Mouse (Mus musculus): ENCODE measurements around the gene Ncapd3. TPM values are rescaled to one million over a fixed set of nuclear protein-coding genes. Genes with fewer than 3 reads are reported as not detected.

The Ncapd3 gene
- polyA plus RNA-seq, 1 experiment from 2014 or later: 42.3 TPM

- WGBS: 91% methylated on average over 5 of the region's 5 CpGs
- no peaks in the 10 kb centered on the region for H3K27me3 ChIP-seq (ENCODE audit: control insufficient read depth, insufficient read depth, low read length)
- H3K9ac ChIP-seq (replicated peaks; ENCODE audit: low read length): no peak overlapping the region
- no peak for ATAC-seq (replicated peaks; ENCODE audit: insufficient number of reproducible peaks, low FRiP score, low TSS enrichment, low read depth)
- peaks cover 2% of the 10 kb centered on the region for H3K36me3 ChIP-seq (replicated peaks; ENCODE audit: control insufficient read depth, insufficient read depth, low read depth, low read length)
- H3K4me1 ChIP-seq (ENCODE audit: control insufficient read depth, insufficient read depth, low read length): no peaks in the 10 kb centered on the region
- H3K4me3 ChIP-seq (ENCODE audit: low read depth, low read length): no peak overlapping the region
- H3K27ac ChIP-seq (replicated peaks; ENCODE audit: low read depth, low read length): no peak overlapping the region
- no peaks in the 10 kb centered on the region for H3K9me3 ChIP-seq (replicated peaks; ENCODE audit: control insufficient read depth, low read length)
- no peak for DNase-seq (ENCODE audit: low spot score)
- no peak overlapping the region for H3K4me2 ChIP-seq (ENCODE audit: low read depth, low read length)
Observed at GRCm38 (mm10) chr9:27058341-27058740, 28.4 kb downstream of the Ncapd3 start.

DNA sequence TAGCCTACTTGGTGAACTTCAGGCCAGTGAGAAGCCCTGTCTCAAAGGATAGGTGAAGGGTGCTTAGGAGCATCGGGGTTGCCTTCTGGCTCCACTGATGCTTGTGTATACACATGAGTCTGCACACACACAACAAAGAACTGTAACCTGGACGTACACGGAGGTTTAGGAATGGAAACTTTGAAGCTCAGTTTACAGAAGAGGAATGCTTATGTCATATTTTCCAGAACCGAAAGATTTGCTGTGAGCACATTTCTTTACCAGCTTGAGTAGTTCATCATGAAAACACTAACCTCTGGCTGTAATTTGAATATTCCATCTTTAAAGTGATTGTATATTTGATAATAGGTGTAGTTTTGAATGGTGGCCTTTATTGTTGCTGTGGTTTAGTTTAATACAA, 40.9 kb downstream of the Ncapd3 start:
- no peak overlapping the region for H3K4me3 ChIP-seq (ENCODE audit: low read depth, low read length)
- H3K9me3 ChIP-seq (replicated peaks; ENCODE audit: control insufficient read depth, low read length): no peaks in the 10 kb centered on the region
- ATAC-seq (replicated peaks; ENCODE audit: insufficient number of reproducible peaks, low FRiP score, low TSS enrichment, low read depth) (no peak), DNase-seq (ENCODE audit: low spot score) (no peak)
- H3K27me3 ChIP-seq (ENCODE audit: control insufficient read depth, insufficient read depth, low read length): no peaks in the 10 kb centered on the region
- no peak overlapping the region for H3K4me2 ChIP-seq (ENCODE audit: low read depth, low read length)
- H3K27ac ChIP-seq (replicated peaks; ENCODE audit: low read depth, low read length): no peak overlapping the region
- peaks cover 10% of the 10 kb centered on the region for H3K36me3 ChIP-seq (replicated peaks; ENCODE audit: control insufficient read depth, insufficient read depth, low read depth, low read length)
- H3K4me1 ChIP-seq (ENCODE audit: control insufficient read depth, insufficient read depth, low read length): no peaks in the 10 kb centered on the region
- no peak overlapping the region for H3K9ac ChIP-seq (replicated peaks; ENCODE audit: low read length)
- WGBS: 95% methylated on average over 4 of the region's 4 CpGs

DNA sequence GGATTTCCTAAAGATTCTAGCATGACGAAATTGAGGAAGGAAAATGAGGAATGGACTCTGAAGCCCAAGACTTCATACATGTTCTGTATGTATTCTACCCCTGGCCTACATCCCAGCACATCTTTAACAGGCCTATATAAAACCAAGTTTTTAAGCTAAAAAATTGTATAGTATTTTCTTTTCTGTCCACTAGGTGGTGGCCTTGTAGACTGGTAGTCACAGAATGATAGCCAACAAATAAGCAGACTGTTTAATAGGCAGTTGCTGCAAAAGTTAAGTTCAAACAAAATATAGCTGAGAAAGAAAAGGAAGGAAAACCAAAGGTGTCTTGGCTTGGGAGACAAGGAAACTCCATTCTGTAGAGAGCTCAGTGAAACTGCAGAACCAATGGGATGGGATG, 44.7 kb downstream of the Ncapd3 start:
- Histone ChIP-seq H3K4me3 (ENCODE audit: low read depth, low read length) (no peak overlapping the region), H3K4me2 (ENCODE audit: low read depth, low read length) (no peak overlapping the region), H3K36me3 (replicated peaks; ENCODE audit: control insufficient read depth, insufficient read depth, low read depth, low read length) (peaks cover 8% of the 10 kb centered on the region), H3K4me1 (ENCODE audit: control insufficient read depth, insufficient read depth, low read length) (no peaks in the 10 kb centered on the region), H3K9me3 (replicated peaks; ENCODE audit: control insufficient read depth, low read length) (no peaks in the 10 kb centered on the region), H3K27me3 (ENCODE audit: control insufficient read depth, insufficient read depth, low read length) (no peaks in the 10 kb centered on the region), H3K27ac (replicated peaks; ENCODE audit: low read depth, low read length) (no peak overlapping the region), H3K9ac (replicated peaks; ENCODE audit: low read length) (no peak overlapping the region)
- 71% methylated on average over 1 of the region's 1 CpGs for WGBS
- DNase-seq (ENCODE audit: low spot score) (peak; percentile 35), ATAC-seq (replicated peaks; ENCODE audit: insufficient number of reproducible peaks, low FRiP score, low TSS enrichment, low read depth) (no peak)

DNA sequence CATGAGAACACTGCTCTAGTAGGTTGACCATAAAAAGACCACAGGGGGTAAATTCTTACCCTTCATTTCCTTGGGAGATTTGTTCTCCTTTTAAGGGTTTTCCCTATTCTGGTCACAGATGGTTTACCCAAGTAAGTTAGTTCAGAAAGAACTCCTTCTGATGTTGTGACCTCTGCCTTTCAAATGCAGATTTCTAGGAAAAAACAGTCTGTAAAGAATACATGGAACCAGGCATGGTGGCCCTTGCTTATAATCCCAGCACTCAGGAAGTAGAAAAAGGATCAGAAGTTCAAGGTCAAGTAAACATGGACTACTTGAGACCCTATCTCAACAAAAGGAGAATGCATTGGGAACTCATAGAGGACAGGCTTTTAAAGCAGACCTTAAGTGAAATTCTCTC, 45.8 kb downstream of the Ncapd3 start:
- ATAC-seq (replicated peaks; ENCODE audit: insufficient number of reproducible peaks, low FRiP score, low TSS enrichment, low read depth): no peak
- H3K27me3 ChIP-seq (ENCODE audit: control insufficient read depth, insufficient read depth, low read length): no peaks in the 10 kb centered on the region
- H3K9me3 ChIP-seq (replicated peaks; ENCODE audit: control insufficient read depth, low read length): no peaks in the 10 kb centered on the region
- H3K36me3 ChIP-seq (replicated peaks; ENCODE audit: control insufficient read depth, insufficient read depth, low read depth, low read length): no peaks in the 10 kb centered on the region; the same call in none of the 2 replicates
- no peaks in the 10 kb centered on the region for H3K4me1 ChIP-seq (ENCODE audit: control insufficient read depth, insufficient read depth, low read length)
- no peak overlapping the region for H3K27ac ChIP-seq (replicated peaks; ENCODE audit: low read depth, low read length)
- no peak overlapping the region for H3K4me2 ChIP-seq (ENCODE audit: low read depth, low read length)
- no peak for DNase-seq (ENCODE audit: low spot score)
- H3K4me3 ChIP-seq (ENCODE audit: low read depth, low read length): no peak overlapping the region
- no peak overlapping the region for H3K9ac ChIP-seq (replicated peaks; ENCODE audit: low read length)

- Histone ChIP-seq H3K36me3 (replicated peaks; ENCODE audit: control insufficient read depth, insufficient read depth, low read depth, low read length) (peaks cover 5% of the 10 kb centered on the region), H3K4me3 (ENCODE audit: low read depth, low read length) (no peak overlapping the region), H3K9ac (replicated peaks; ENCODE audit: low read length) (no peak overlapping the region), H3K4me1 (ENCODE audit: control insufficient read depth, insufficient read depth, low read length) (no peaks in the 10 kb centered on the region), H3K27me3 (ENCODE audit: control insufficient read depth, insufficient read depth, low read length) (no peaks in the 10 kb centered on the region), H3K27ac (replicated peaks; ENCODE audit: low read depth, low read length) (no peak overlapping the region), H3K4me2 (ENCODE audit: low read depth, low read length) (no peak overlapping the region), H3K9me3 (replicated peaks; ENCODE audit: control insufficient read depth, low read length) (no peaks in the 10 kb centered on the region)
- 91% methylated on average over 5 of the region's 5 CpGs for WGBS
- ATAC-seq (replicated peaks; ENCODE audit: insufficient number of reproducible peaks, low FRiP score, low TSS enrichment, low read depth) (no peak), DNase-seq (ENCODE audit: low spot score) (no peak)
Observed at GRCm38 (mm10) chr9:27086256-27086655, 56.3 kb downstream of the Ncapd3 start.

- WGBS: 90% methylated on average over 3 of the region's 3 CpGs
Observed at GRCm38 (mm10) chr9:27087402-27087801, 57.4 kb downstream of the Ncapd3 start.

GRCm38 (mm10) chr9:27090134-27090533, 60.2 kb downstream of the Ncapd3 start:
- Histone ChIP-seq H3K4me1 (ENCODE audit: control insufficient read depth, insufficient read depth, low read length) (no peaks in the 10 kb centered on the region), H3K9ac (replicated peaks; ENCODE audit: low read length) (no peak overlapping the region), H3K4me2 (ENCODE audit: low read depth, low read length) (no peak overlapping the region), H3K9me3 (replicated peaks; ENCODE audit: control insufficient read depth, low read length) (no peaks in the 10 kb centered on the region), H3K27ac (replicated peaks; ENCODE audit: low read depth, low read length) (no peak overlapping the region), H3K4me3 (ENCODE audit: low read depth, low read length) (no peak overlapping the region), H3K27me3 (ENCODE audit: control insufficient read depth, insufficient read depth, low read length) (no peaks in the 10 kb centered on the region), H3K36me3 (replicated peaks; ENCODE audit: control insufficient read depth, insufficient read depth, low read depth, low read length) (peaks cover 6% of the 10 kb centered on the region)
- DNase-seq (ENCODE audit: low spot score) (no peak), ATAC-seq (replicated peaks; ENCODE audit: insufficient number of reproducible peaks, low FRiP score, low TSS enrichment, low read depth) (no peak)
- WGBS: 88% methylated on average over 1 of the region's 1 CpGs

More at GRCm38 (mm10) chr9:27087402-27087801, 57.4 kb downstream of the Ncapd3 start:
- H3K4me2 ChIP-seq (ENCODE audit: low read depth, low read length): no peak overlapping the region
- no peak overlapping the region for H3K9ac ChIP-seq (replicated peaks; ENCODE audit: low read length)
- H3K9me3 ChIP-seq (replicated peaks; ENCODE audit: control insufficient read depth, low read length): no peaks in the 10 kb centered on the region
- H3K4me1 ChIP-seq (ENCODE audit: control insufficient read depth, insufficient read depth, low read length): no peaks in the 10 kb centered on the region
- H3K36me3 ChIP-seq (replicated peaks; ENCODE audit: control insufficient read depth, insufficient read depth, low read depth, low read length): peaks cover 8% of the 10 kb centered on the region
- no peaks in the 10 kb centered on the region for H3K27me3 ChIP-seq (ENCODE audit: control insufficient read depth, insufficient read depth, low read length)
- ATAC-seq (replicated peaks; ENCODE audit: insufficient number of reproducible peaks, low FRiP score, low TSS enrichment, low read depth) (no peak), DNase-seq (ENCODE audit: low spot score) (no peak)
- H3K27ac ChIP-seq (replicated peaks; ENCODE audit: low read depth, low read length): no peak overlapping the region
- H3K4me3 ChIP-seq (ENCODE audit: low read depth, low read length): no peak overlapping the region

- H3K4me1 ChIP-seq (ENCODE audit: control insufficient read depth, insufficient read depth, low read length): no peaks in the 10 kb centered on the region
- no peak overlapping the region for H3K4me2 ChIP-seq (ENCODE audit: low read depth, low read length)
- no peaks in the 10 kb centered on the region for H3K27me3 ChIP-seq (ENCODE audit: control insufficient read depth, insufficient read depth, low read length)
- no peak overlapping the region for H3K4me3 ChIP-seq (ENCODE audit: low read depth, low read length)
- no peaks in the 10 kb centered on the region for H3K9me3 ChIP-seq (replicated peaks; ENCODE audit: control insufficient read depth, low read length)
- peaks cover 6% of the 10 kb centered on the region for H3K36me3 ChIP-seq (replicated peaks; ENCODE audit: control insufficient read depth, insufficient read depth, low read depth, low read length)
- no peak overlapping the region for H3K9ac ChIP-seq (replicated peaks; ENCODE audit: low read length)
- ATAC-seq (replicated peaks; ENCODE audit: insufficient number of reproducible peaks, low FRiP score, low TSS enrichment, low read depth): no peak
- DNase-seq (ENCODE audit: low spot score): no peak
- H3K27ac ChIP-seq (replicated peaks; ENCODE audit: low read depth, low read length): no peak overlapping the region
- WGBS: 92% methylated on average over 13 of the region's 13 CpGs
Observed at GRCm38 (mm10) chr9:27090801-27091775, 61.1 kb downstream of the Ncapd3 start.
